Mouse (Mus musculus): ENCODE measurements around the gene Frmpd3.

Gene Frmpd3

GRCm38 (mm10) chrX:140456751-140457491, 114.9 kb downstream of the Frmpd3 start:
- DNase-seq, result no peak

DNA sequence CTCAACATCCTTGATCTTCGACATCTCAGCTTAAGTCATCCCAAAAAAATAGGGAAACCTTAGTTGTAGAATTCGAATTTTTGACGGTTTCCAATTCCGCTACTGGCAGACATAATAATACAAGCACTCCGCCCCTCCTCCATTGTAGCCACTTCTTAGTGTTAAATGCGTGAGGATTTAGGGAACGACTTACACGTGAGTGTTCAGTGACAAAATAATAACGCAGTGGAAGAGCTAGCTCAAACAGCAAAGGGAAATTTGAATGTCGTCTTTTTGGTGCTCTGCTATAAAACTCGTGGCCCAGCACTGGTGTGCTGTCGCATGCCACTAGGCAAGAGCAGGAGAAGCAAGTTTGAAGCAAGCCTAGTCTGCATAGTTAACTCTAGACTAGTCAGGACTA, 115.4 kb downstream of the Frmpd3 start:
- no peak for DNase-seq

GRCm38 (mm10) chrX:140478231-140478630, 136.2 kb downstream of the Frmpd3 start:
- DNase-seq, result no peak

GRCm38 (mm10) chrX:140479171-140479570, 137.1 kb downstream of the Frmpd3 start:
- DNase-seq, result peak; percentile 17
